Mouse (Mus musculus) limb, embryonic 15.5 days (tissue): ENCODE results near the gene Pnpla5. TPM values are rescaled to one million over a fixed set of nuclear protein-coding genes. Genes with fewer than 3 reads are reported as not detected.

Source experiments
- ATAC-seq: fragments of 200-750 bp; cut with Nextera tagmentation; 2 replicates; pipeline ENCODE4 v1.8.0; 2017; ENCODE audit warnings: low read depth, moderate TSS enrichment; ENCODE audit not compliant: insufficient number of reproducible peaks, low FRiP score, low TSS enrichment
- H3K27ac ChIP-seq: fragments of 300-500 bp; sonication (generic); 2 replicates; pipeline ENCODE4 v1.5.1; 2015; ENCODE audit warnings: moderate library complexity, mild to moderate bottlenecking, inconsistent platforms
- H3K27me3 ChIP-seq: fragments of 300-500 bp; sonication (generic); 2 replicates; pipeline ENCODE4 v1.6.1; 2015; ENCODE audit warnings: inconsistent platforms
- H3K36me3 ChIP-seq: fragments of 300-500 bp; sonication (generic); 2 replicates; pipeline ENCODE4 v1.6.1; 2015; ENCODE audit warnings: inconsistent platforms
- H3K4me1 ChIP-seq: fragments of 300-500 bp; sonication (generic); 2 replicates; pipeline ENCODE4 v1.6.1; 2015; ENCODE audit warnings: inconsistent platforms
- H3K4me2 ChIP-seq: fragments of 300-500 bp; sonication (generic); 2 replicates; pipeline ENCODE4 v1.6.1; 2015; ENCODE audit warnings: mild to moderate bottlenecking, inconsistent platforms
- H3K4me3 ChIP-seq: fragments of 300-500 bp; sonication (generic); 2 replicates; pipeline ENCODE4 v1.5.1; 2015; ENCODE audit warnings: mild to moderate bottlenecking, inconsistent platforms
- H3K9ac ChIP-seq: fragments of 300-500 bp; sonication (generic); 2 replicates; pipeline ENCODE4 v1.6.1; 2015; ENCODE audit warnings: inconsistent platforms
- H3K9me3 ChIP-seq: fragments of 300-500 bp; sonication (generic); 2 replicates; pipeline ENCODE4 v1.6.1; 2016; ENCODE audit warnings: inconsistent platforms
- WGBS: fragments of 180-500 bp; shearing (Covaris S2); methylation state at CpG from one replicate; pipeline ENCODE4 v1.1.7; 2015; 5-methylcytosine and 5-hydroxymethylcytosine counted together
- polyA plus RNA-seq: library from polyadenylated mRNA; unstranded; fragments of >200 nt; fragmentation: Nextera tagmentation; extraction: Ambion mirVana; gene quantifications from 2 replicates; pipeline ENCODE4 v1.2.1, GENCODE M21; 2015

Gene Pnpla5
- polyA plus RNA-seq, 1 experiment from 2014 or later: not detected

DNA sequence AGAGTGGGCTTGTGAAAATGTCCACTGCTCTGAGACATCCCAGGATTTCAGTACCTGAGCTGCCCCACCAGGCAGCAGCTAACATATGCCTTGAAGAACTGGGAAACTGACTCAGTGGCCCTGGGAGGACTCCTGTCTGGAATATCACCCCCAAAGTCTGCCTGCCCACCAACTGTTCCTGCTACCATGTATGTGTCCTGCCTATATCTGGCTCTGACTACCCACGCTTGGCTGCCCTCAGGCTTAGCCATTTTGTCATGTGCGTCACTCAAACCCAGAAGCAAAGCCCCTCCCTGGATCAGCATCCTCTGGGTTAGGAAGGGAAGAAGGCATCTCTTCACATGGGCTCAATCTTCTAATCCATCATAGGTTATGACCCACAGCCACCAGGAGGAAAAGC is 43.5 kb downstream of the Pnpla5 start:
- H3K36me3 ChIP-seq: no peaks in the 10 kb centered on the region
- peaks cover 21% of the 10 kb centered on the region for H3K27me3 ChIP-seq
- H3K4me1 ChIP-seq: 0 out of 2 replicates have a peak, but pooled peaks cover 4% of the 10 kb centered on the region
- no peak overlapping the region for H3K4me2 ChIP-seq
- WGBS: 80% methylated on average over 2 of the region's 2 CpGs
- no peaks in the 10 kb centered on the region for H3K9me3 ChIP-seq
- ATAC-seq: no peak
- H3K9ac ChIP-seq: no peak overlapping the region
- no peak overlapping the region for H3K4me3 ChIP-seq
- no peak overlapping the region for H3K27ac ChIP-seq

DNA sequence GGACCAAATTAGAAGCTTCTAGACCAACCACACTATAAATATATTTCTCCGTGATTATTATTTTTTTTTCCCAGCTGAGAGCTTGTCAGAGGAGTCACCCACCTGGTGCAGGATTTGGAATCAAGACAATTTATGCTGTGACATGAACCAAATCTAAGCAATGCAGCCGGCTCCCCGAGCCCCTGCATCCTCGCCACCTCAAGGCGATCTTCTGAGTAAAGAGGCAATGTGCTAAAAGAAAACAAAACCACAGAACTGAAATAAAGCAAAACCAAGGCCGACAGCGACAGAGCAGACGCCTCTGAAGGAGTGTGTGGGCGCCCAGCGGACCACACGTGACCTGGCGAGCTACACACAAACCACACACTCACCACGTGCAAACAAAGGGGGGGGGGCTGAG is 44.3 kb downstream of the Pnpla5 start:
- H3K4me3 ChIP-seq: no peak overlapping the region
- H3K27ac ChIP-seq: no peak overlapping the region
- H3K27me3 ChIP-seq: peaks cover 27% of the 10 kb centered on the region
- 80% methylated on average over 13 of the region's 13 CpGs for whole genome bisulfite sequencing
- no peak overlapping the region for H3K4me2 ChIP-seq
- H3K4me1 ChIP-seq: 0 out of 2 replicates have a peak, but pooled peaks cover 6% of the 10 kb centered on the region
- no peaks in the 10 kb centered on the region for H3K9me3 ChIP-seq
- ATAC-seq: no peak
- H3K9ac ChIP-seq: no peak overlapping the region
- no peaks in the 10 kb centered on the region for H3K36me3 ChIP-seq

DNA sequence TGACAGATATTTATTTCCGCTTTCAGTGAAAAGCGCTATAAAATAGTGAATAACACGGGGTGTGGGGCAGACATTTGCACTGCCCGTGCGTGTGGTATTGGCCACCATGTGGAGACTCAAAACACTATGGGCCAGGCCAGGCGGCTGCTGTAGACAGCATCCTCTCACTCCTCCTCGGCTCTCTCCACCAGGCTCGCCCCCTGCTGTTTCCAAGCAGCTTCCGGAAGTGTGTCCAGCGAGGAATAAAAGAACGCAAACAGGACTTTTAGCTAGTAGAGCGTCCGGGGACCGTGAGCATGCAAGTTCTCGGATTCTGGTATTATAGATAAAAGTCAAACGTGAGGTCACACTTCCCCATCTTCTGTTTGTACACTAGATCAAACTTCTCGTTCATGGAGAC is 45.8 kb downstream of the Pnpla5 start:
- ATAC-seq: no peak
- Histone ChIP-seq H3K9ac (no peak overlapping the region), H3K27me3 (peaks cover 36% of the 10 kb centered on the region), H3K27ac (no peak overlapping the region), H3K36me3 (no peaks in the 10 kb centered on the region), H3K4me1 (0 out of 2 replicates have a peak, but pooled peaks cover 6% of the 10 kb centered on the region), H3K4me2 (no peak overlapping the region), H3K9me3 (no peaks in the 10 kb centered on the region), H3K4me3 (no peak overlapping the region)
- WGBS: 59% methylated on average over 17 of the region's 17 CpGs

DNA sequence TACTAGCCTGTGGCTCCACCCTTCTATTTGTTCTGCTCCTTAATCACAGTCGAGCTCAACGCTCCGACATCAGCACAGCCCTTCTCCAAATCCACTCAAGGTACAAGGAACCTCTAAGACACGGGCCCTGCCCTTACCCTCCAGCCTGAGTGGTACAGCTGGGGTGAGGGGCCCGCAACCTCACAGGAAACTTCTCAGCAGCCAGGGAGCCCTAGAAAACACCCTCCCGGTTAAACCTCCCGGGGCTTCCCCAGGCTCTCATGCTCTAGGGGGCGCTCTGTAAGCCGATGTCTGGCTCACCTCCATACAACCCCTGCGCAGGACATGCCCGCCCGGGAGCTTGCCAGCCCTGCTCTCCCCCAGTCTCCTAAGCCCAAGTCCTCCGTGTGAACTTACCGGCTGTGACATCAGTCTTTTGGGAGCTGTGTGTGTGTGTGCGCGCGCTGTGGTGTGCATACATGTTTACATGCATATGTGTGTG is 48.2 kb downstream of the Pnpla5 start:
- Histone ChIP-seq H3K9ac (no peak overlapping the region), H3K4me1 (peaks cover 11% of the 10 kb centered on the region; the same call in 1 of the 2 replicates), H3K4me2 (no peak overlapping the region), H3K4me3 (no peak overlapping the region), H3K36me3 (no peaks in the 10 kb centered on the region), H3K9me3 (no peaks in the 10 kb centered on the region), H3K27me3 (peaks cover 58% of the 10 kb centered on the region), H3K27ac (no peak overlapping the region)
- 22% methylated on average over 17 of the region's 17 CpGs for WGBS
- no peak for ATAC-seq

DNA sequence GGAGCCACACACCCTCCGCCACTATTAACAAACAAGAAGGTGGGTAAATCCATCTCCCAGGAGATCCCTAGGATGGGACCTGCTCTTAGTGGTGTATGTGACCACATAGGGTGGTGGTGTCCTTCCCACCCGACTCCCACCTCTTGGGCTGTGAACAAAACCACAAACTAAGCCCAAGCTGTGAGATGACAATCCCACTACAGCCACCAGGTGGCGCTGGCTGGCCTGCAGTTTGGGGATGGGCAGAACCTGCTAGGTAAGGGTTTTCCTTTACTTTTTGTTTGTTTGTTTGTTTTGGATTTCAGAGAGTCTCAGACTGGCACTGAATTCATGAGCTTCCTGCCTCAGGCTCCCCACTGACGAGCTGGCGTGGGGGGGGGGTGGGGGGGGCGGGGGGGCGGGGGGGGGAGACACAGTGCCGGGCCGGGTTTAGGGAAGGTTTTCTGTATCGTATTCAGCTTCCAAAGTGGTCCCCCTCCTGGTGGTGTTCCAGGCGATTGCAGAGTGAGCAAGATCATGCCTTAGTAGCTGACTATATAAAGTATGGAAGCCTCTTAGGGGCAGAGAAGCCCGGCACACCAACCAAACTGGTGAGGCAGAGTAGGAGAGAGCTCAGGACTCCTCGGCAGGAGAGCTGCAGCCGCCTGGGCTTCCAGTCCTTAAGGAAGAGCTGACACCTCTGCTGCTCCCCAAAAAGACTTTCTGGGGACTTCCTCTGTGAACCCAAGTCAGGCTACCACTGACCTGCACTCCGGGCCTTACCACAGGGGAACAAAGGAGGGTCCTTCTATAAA is 48.9 kb downstream of the Pnpla5 start:
- Histone ChIP-seq H3K9ac (no peak overlapping the region), H3K36me3 (no peaks in the 10 kb centered on the region), H3K27ac (no peak overlapping the region), H3K4me3 (no peak overlapping the region), H3K4me1 (peaks cover 11% of the 10 kb centered on the region; the same call in 1 of the 2 replicates), H3K9me3 (no peaks in the 10 kb centered on the region), H3K4me2 (no peak overlapping the region), H3K27me3 (peaks cover 64% of the 10 kb centered on the region)
- no peak for ATAC-seq
- 11% methylated on average over 13 of the region's 15 CpGs for WGBS

DNA sequence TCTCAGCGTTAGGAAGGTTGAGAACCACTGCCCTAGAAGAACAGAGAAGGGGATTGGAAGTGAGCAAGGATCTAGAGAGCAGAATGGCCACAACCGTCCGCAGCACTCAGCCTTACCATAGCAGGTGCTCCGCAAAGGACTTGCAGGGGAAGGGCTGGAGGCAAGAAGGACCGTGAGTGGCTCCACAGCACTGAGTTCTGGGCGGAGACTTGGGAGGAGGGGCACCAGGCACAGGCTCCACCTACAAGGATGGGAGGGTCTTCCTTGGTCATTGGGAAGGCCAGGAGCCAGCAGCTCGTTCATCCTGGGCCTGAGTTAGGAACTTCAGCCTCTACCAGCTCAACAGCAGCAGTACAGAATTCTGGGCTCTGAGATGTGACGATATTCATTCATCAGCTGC is 49.9 kb downstream of the Pnpla5 start:
- Histone ChIP-seq H3K27me3 (peaks cover 75% of the 10 kb centered on the region), H3K27ac (no peak overlapping the region), H3K9ac (no peak overlapping the region), H3K9me3 (no peaks in the 10 kb centered on the region), H3K36me3 (no peaks in the 10 kb centered on the region), H3K4me2 (no peak overlapping the region), H3K4me3 (no peak overlapping the region), H3K4me1 (peaks cover 11% of the 10 kb centered on the region; the same call in 1 of the 2 replicates)
- ATAC-seq: no peak
- WGBS: 17% methylated on average over 8 of the region's 8 CpGs

DNA sequence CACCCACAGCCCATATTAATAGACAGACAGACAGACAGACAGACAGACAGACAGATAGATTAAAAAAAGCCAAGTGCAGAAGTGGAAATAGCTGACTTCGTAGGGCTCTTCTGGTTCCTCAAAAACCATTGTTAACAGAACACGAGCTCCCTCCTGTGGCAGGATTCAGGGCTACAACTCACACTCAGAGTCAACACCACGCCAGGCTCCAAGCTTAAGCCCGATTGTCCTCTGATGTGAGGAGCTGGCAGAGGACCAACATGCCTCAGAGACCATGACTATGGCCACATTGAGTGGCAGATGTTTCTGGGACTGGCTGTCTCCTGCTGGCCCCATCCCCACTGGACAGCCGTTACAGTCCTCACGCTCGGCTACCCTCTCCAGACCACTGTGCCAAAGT is 50.7 kb downstream of the Pnpla5 start:
- H3K27ac ChIP-seq: no peak overlapping the region
- H3K4me3 ChIP-seq: no peak overlapping the region
- ATAC-seq: no peak
- H3K9me3 ChIP-seq: no peaks in the 10 kb centered on the region
- peaks cover 83% of the 10 kb centered on the region for H3K27me3 ChIP-seq
- H3K9ac ChIP-seq: no peak overlapping the region
- 29% methylated on average over 7 of the region's 7 CpGs for WGBS
- H3K36me3 ChIP-seq: no peaks in the 10 kb centered on the region
- H3K4me1 ChIP-seq: peaks cover 11% of the 10 kb centered on the region; the same call in 1 of the 2 replicates
- no peak overlapping the region for H3K4me2 ChIP-seq

DNA sequence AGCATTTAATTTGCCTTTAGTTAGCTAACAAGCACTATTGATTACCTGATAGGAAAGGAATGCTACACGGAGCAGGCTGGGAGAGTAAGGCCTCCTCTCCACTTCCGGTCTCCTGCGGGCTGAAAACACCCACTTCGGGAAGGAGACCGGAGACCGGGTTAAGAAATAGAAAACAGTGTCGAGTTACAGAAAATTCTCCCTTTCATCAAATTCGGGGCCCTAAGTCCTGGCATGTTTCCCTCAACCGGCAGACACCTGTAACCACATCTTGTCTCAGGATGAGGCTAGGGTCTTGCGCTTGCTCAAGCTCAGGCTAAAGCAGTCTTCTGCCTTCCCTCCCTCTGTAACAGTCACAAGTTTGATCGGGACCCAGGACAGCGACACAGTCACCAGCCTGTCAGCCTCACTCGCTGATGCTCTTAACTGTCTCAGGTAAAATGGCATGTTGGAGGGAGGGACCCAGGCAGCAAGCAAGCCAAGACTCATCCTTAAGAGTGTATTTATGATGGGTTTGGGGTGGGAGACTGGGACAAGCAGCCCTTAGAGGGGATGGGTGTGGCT is 52.8 kb downstream of the Pnpla5 start:
- H3K9me3 ChIP-seq: no peaks in the 10 kb centered on the region
- H3K27me3 ChIP-seq: peaks cover 75% of the 10 kb centered on the region
- H3K27ac ChIP-seq: no peak overlapping the region
- no peaks in the 10 kb centered on the region for H3K36me3 ChIP-seq
- 3% methylated on average over 13 of the region's 13 CpGs for WGBS
- peaks cover 12% of the 10 kb centered on the region for H3K4me1 ChIP-seq
- no peak for ATAC-seq
- no peak overlapping the region for H3K4me3 ChIP-seq
- H3K9ac ChIP-seq: no peak overlapping the region
- H3K4me2 ChIP-seq: no peak overlapping the region

DNA sequence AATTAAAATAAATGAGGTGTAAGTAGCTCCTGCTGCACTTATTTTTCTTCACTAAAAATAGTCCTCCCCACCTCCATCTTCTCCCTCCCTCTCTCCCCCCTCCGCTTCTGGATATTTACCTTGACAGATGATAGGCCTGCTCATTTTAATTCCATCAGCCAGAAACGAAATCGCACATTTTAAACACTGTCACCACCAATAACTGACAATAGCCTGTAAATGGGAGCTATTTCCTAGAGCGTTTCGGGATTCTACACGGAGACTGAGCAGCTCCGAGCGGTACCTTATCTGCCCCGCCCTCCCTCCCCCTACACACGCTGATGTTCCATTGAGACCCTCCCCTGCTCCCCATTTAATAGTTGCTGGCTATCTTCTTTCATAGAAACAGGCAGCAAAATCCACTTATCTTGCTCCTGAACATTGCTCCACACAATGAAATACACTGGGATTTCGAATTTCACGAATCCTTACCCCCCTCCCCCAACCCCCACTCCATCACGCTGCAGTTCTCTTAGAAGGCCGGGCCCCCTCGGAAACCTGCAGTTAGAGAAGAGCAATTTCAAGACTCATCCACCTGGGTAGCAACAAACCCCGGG is 53.4 kb downstream of the Pnpla5 start:
- Histone ChIP-seq H3K4me1 (peaks cover 12% of the 10 kb centered on the region), H3K4me2 (no peak overlapping the region), H3K4me3 (no peak overlapping the region), H3K36me3 (no peaks in the 10 kb centered on the region), H3K27ac (no peak overlapping the region), H3K9me3 (no peaks in the 10 kb centered on the region), H3K9ac (no peak overlapping the region), H3K27me3 (peaks cover 75% of the 10 kb centered on the region)
- WGBS: 6% methylated on average over 16 of the region's 16 CpGs
- no peak for ATAC-seq

DNA sequence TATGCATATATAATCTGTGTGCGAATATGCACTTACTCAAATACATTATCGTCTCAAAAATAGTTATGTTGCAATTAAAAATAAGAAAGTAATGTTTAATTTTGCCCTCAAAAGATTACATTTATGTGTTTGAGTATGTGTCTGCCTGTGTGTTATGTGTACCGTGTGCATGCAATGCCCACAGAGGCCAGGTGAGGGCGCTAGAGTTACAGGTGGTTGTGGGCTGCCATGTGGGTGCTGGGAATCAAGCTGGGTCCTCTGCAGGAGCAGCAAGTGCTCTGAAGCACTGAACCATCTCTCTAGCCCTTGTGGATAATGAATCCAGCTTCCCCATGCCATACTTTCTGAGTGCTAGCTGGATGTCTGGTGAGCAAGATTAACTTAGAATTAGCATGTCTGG is 57.3 kb downstream of the Pnpla5 start:
- H3K27me3 ChIP-seq: peaks cover 53% of the 10 kb centered on the region
- no peak for ATAC-seq
- WGBS: 68% methylated on average over 4 of the region's 4 CpGs
- H3K27ac ChIP-seq: no peak overlapping the region
- H3K9ac ChIP-seq: no peak overlapping the region
- H3K4me2 ChIP-seq: no peak overlapping the region
- no peaks in the 10 kb centered on the region for H3K36me3 ChIP-seq
- peaks cover 9% of the 10 kb centered on the region for H3K4me1 ChIP-seq
- H3K4me3 ChIP-seq: no peak overlapping the region
- H3K9me3 ChIP-seq: no peaks in the 10 kb centered on the region

DNA sequence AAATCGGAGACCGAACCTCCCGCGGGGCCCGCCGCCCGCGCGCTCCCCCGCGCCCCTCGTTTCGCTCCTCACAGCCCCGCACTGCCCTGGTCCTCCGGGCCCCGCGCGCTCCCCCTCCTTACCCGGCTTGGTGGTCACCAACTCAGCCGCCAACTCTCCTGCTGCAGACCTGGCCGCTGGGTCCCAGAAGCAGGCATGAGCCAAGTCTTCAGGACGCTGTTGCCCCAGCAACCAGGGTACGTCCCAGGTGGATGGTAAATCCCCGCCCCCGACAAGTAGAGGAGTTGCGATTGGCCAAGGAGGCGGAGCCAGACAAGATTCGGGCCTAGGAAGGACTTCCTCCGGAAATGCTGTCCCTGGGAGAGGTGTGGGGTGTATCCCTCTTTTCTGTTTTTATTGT is 57.8 kb downstream of the Pnpla5 start, which contains the start of gene Efcab6:
TSS of gene Efcab6 (minus strand) at position 240 of the 400 bp plus-strand sequence.
- peak within 1 kb of the TSS; percentile 40 for H3K4me2 ChIP-seq
- H3K4me3 ChIP-seq: peak within 1 kb of the TSS; percentile 19
- peaks cover 8% of the 10 kb centered on the region for H3K4me1 ChIP-seq
- no peaks in the 10 kb centered on the region for H3K9me3 ChIP-seq
- no peak within 1 kb of the TSS for H3K9ac ChIP-seq
- 2% methylated on average over 29 of the region's 29 CpGs for WGBS
- ATAC-seq: no peak
- no peaks in the 10 kb centered on the region for H3K36me3 ChIP-seq
- H3K27ac ChIP-seq: no peak within 1 kb of the TSS
- H3K27me3 ChIP-seq: peaks cover 48% of the 10 kb centered on the region
